Mouse (Mus musculus): ENCODE data around the gene Cd28.

GRCm38 (mm10) chr1:60735072-60735907, 18.7 kb downstream of the Cd28 start:
- TF ChIP-seq POLR2A (IDR thresholded peaks at IDR 0.05; ENCODE audit: insufficient read depth, low read depth, low read length) (no peak), CTCF (IDR thresholded peaks at IDR 0.05; ENCODE audit: insufficient read depth, low read depth, low read length) (no peak)

All from olfactory bulb, adult 2 months (tissue).